Mouse (Mus musculus) forebrain, embryonic 13.5 days (tissue): ENCODE data around the gene Prdm10. TPM values are rescaled to one million over a fixed set of nuclear protein-coding genes. Genes with fewer than 3 reads are reported as not detected.
A peak's percentile ranks its signal among the peaks of the same experiment; 100 is the strongest.

ENCODE experiments used
- ATAC-seq: fragments of 200-750 bp; cut with Nextera tagmentation; 2 replicates; pipeline ENCODE4 v1.8.0; 2017
- H3K27ac ChIP-seq: fragments of 300-500 bp; sonication (generic); 2 replicates; pipeline ENCODE4 v1.5.1; 2015; ENCODE audit warnings: inconsistent platforms, mild to moderate bottlenecking, moderate library complexity
- H3K27me3 ChIP-seq: fragments of 300-500 bp; sonication (generic); 2 replicates; pipeline ENCODE4 v1.6.1; 2015; ENCODE audit warnings: mild to moderate bottlenecking, inconsistent platforms
- H3K36me3 ChIP-seq: fragments of 300-500 bp; sonication (generic); 2 replicates; pipeline ENCODE4 v1.6.1; 2015; ENCODE audit warnings: mild to moderate bottlenecking, inconsistent platforms; ENCODE audit not compliant: poor library complexity, severe bottlenecking
- H3K4me1 ChIP-seq: fragments of 300-500 bp; sonication (generic); 2 replicates; pipeline ENCODE4 v1.6.1; 2015; ENCODE audit warnings: inconsistent platforms
- H3K4me2 ChIP-seq: fragments of 300-500 bp; sonication (generic); 2 replicates; pipeline ENCODE4 v1.6.1; 2015; ENCODE audit warnings: inconsistent platforms, mild to moderate bottlenecking, moderate library complexity
- H3K4me3 ChIP-seq: fragments of 300-500 bp; sonication (generic); 2 replicates; pipeline ENCODE4 v1.5.1; 2015; ENCODE audit warnings: mild to moderate bottlenecking, inconsistent platforms
- H3K9ac ChIP-seq: fragments of 300-500 bp; sonication (generic); 2 replicates; pipeline ENCODE4 v1.6.1; 2015; ENCODE audit warnings: mild to moderate bottlenecking, inconsistent platforms
- H3K9me3 ChIP-seq: fragments of 300-500 bp; sonication (generic); replicated peaks from 2 replicates; pipeline ENCODE4 v1.6.1; 2016; ENCODE audit warnings: inconsistent platforms
- WGBS: fragments of 180-500 bp; shearing (Covaris S2); methylation state at CpG from one replicate; pipeline ENCODE4 v1.1.7; 2015; 5-methylcytosine and 5-hydroxymethylcytosine counted together
- polyA plus RNA-seq: library from polyadenylated mRNA; unstranded; fragments of >200 nt; fragmentation: Nextera tagmentation; extraction: Ambion mirVana; gene quantifications from 2 replicates; pipeline ENCODE4 v1.2.1, GENCODE M21; 2015

Gene Prdm10
- polyA plus RNA-seq, 1 experiment from 2014 or later = 8.8 TPM

DNA sequence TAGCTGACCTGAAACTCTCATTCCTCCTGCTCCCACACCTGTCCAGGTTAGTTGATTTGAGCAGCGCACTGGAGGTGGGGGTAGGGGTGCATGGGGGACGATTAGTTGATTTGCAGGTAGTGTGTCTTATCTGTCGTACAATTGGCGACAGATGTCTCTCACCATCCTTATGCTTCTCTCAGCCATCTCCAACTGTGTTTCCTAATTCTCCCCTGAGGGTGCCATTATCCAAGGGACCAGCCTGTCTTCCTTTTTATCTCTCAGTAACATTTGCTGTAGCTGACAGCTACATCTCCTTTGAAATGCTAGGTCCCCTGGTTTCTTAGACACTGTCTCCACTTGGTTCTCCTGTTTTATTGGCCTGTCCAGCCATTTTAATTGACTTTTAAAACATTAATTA lies 8.2 kb upstream of the Prdm10 start:
- H3K9ac ChIP-seq = no peak overlapping the region
- ATAC-seq = no peak
- H3K36me3 ChIP-seq = no peaks in the 10 kb centered on the region
- H3K9me3 ChIP-seq = no peaks in the 10 kb centered on the region
- H3K4me1 ChIP-seq = no peaks in the 10 kb centered on the region
- no peak overlapping the region for H3K4me3 ChIP-seq
- H3K27ac ChIP-seq = no peak overlapping the region
- H3K4me2 ChIP-seq = no peak overlapping the region
- H3K27me3 ChIP-seq = no peaks in the 10 kb centered on the region
- WGBS = 85% methylated on average over 4 of the region's 4 CpGs

DNA sequence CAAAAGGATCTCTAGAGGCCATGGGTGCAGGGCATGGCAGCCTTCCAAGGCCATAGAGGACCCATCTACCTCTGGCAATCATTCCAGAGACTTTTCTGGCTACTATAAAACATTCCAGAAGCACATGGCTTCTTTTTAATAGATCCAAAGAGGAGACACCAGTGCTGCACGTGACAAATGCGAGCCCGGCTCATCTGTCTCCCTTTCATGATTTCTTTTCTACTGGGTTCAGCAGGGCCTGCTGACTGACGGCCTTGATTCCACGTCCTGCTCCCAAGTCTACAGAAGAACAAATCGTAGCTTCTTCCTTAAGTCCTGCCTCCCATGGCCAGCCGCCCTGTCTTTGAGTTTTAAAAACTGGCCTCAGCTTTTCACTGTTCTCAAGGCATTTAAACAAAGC lies 1.7 kb upstream of the Prdm10 start:
- H3K9me3 ChIP-seq = no peaks in the 10 kb centered on the region
- 75% methylated on average over 7 of the region's 7 CpGs for WGBS
- H3K27ac ChIP-seq = peak overlapping the region; percentile 100
- H3K4me1 ChIP-seq = peaks cover 24% of the 10 kb centered on the region
- H3K36me3 ChIP-seq = no peaks in the 10 kb centered on the region
- no peaks in the 10 kb centered on the region for H3K27me3 ChIP-seq
- H3K9ac ChIP-seq = no peak overlapping the region
- H3K4me3 ChIP-seq = no peak overlapping the region
- H3K4me2 ChIP-seq = no peak overlapping the region
- no peak for ATAC-seq

DNA sequence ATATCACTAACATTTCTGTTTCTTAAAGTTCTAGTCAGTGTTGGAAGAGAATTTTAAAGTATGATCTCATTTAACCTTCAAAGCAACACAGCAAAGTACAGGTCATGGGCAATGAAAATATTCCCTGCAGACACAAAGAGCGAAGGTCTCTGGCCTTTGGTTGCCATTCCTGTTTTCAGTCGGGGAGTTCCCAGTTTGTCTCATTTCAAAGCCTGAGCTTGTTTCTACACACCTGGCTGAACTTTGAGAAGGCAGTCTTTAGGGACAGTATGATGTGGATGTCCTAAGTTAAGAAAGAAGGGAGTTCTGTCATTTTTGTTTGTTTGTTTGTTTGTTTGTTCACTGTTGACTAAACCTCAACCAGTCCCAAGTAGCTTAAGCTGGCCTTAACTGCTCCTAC lies 1.0 kb upstream of the Prdm10 start:
- peaks cover 24% of the 10 kb centered on the region for H3K4me1 ChIP-seq
- no peak for ATAC-seq
- H3K27ac ChIP-seq = peak overlapping the region; percentile 100
- peak overlapping the region; percentile 80 for H3K4me3 ChIP-seq
- H3K36me3 ChIP-seq = no peaks in the 10 kb centered on the region
- WGBS = 50% methylated on average over 2 of the region's 2 CpGs
- H3K9me3 ChIP-seq = no peaks in the 10 kb centered on the region
- H3K9ac ChIP-seq = peak overlapping the region; percentile 99
- H3K27me3 ChIP-seq = no peaks in the 10 kb centered on the region
- H3K4me2 ChIP-seq = peak overlapping the region; percentile 78

DNA sequence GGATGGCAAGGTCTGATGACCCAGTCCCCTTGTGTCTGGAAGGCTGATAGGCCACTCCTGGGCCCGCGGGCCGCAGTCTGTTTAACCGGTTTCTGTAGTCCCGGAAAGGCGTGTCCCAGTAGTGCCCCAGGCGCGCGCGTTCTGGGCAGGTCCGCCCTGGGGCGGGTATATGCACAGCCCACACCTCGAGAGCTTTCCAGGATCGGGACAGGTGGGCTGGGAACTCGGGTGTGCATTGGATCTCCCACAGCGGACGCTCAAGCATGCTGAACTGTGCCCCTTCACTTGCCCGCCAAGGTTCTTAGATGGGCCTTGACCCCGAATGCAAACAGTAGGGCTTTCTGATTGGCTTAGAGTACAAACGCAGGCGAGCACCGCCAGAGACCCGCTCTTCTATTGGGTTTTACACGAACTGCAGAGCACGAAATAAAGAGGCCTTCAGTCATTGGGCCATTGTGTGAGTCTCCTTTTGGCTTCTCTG lies 413 bp upstream of the Prdm10 start:
- Histone ChIP-seq H3K4me3 (peak overlapping the region; percentile 80), H3K27me3 (no peaks in the 10 kb centered on the region), H3K9me3 (no peaks in the 10 kb centered on the region), H3K9ac (peak overlapping the region; percentile 99), H3K27ac (peak overlapping the region; percentile 100), H3K36me3 (no peaks in the 10 kb centered on the region), H3K4me2 (peak overlapping the region; percentile 78), H3K4me1 (peaks cover 24% of the 10 kb centered on the region)
- ATAC-seq = peak; percentile 92; the same call in 1 of the 2 replicates
- WGBS = under 1% methylated on average over 25 of the region's 25 CpGs

DNA sequence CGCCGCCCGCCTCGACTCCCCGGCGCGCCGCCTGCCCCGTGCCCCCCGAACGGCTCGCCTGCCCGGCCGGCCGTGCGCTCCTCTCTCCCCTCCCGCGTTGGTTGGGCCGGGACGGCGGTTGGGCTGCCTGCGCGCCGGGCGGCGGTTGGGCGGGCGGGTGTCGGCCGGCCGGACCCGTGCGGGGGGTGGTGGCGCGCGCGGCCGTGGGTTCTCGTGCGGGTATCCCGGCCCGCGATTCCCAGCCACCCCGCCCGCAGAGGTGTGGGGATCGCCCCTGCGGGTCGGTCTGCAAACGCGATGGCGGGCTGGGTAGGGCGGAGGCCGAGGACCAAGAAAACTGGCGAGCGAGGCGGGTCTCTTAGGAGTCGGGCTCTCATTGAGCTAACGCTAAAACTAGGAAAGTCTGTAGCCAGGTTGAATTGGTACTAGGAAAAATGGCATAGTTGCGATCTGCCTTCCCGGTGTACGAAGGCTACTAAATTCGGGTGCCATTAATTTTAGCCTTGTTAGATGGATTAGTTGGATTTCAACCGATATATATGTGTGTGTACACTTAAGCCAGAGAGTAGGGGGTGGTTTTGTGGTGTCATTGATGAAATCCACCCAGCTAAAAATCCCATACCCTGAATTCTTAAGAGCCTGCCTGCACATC lies 799 bp downstream of the Prdm10 start:
- Histone ChIP-seq H3K36me3 (no peaks in the 10 kb centered on the region), H3K27me3 (no peaks in the 10 kb centered on the region), H3K4me2 (peak overlapping the region; percentile 78), H3K9ac (peak overlapping the region; percentile 99), H3K4me3 (peak overlapping the region; percentile 80), H3K9me3 (no peaks in the 10 kb centered on the region; the same call in 1 of the 2 replicates), H3K27ac (peak overlapping the region; percentile 100), H3K4me1 (peaks cover 24% of the 10 kb centered on the region)
- peak; percentile 61 for ATAC-seq
- WGBS = under 1% methylated on average over 36 of the region's 63 CpGs

DNA sequence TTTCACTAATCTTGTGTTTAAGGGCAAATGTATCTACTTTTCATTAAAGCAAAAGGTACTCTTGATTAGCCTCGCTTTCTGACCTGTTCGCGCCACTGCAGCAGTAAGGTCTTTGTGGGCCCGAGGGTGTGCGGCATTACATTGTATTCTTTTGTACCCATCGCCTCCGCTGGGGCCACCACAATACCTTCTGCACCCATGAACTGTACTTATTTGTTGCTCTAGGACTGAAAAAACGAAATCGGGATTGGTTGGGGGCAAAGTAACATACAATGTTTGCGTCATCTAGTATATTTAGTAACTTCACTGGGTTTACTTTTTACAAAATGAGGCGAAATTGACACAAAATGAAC lies 1.3 kb downstream of the Prdm10 start:
- Histone ChIP-seq H3K9me3 (no peaks in the 10 kb centered on the region; the same call in 1 of the 2 replicates), H3K4me1 (peaks cover 24% of the 10 kb centered on the region), H3K27ac (peak overlapping the region; percentile 100), H3K36me3 (no peaks in the 10 kb centered on the region), H3K27me3 (no peaks in the 10 kb centered on the region), H3K9ac (peak overlapping the region; percentile 99), H3K4me2 (peak overlapping the region; percentile 78), H3K4me3 (peak overlapping the region; percentile 80)
- 1% methylated on average over 11 of the region's 11 CpGs for WGBS
- ATAC-seq = no peak

DNA sequence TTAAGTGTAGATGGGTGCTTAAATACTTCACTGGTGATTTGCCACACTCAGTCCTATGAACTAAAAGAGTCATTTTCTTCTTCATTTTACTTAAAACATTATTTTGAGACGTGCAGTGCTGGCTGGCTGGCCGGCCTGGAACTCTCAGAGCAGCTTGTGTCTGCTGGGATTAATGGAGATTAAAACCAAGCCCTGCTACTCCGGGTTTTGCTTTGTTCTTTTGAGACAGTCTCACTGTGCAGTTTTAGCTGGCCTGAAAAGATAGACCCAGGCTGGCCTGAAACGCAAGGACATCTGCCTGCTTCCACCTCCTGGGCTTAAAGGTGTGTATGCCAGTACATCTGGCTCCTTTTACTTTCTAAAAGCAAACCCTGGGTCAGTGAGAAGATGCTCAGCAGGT lies 2.2 kb downstream of the Prdm10 start:
- Histone ChIP-seq H3K36me3 (no peaks in the 10 kb centered on the region), H3K27me3 (no peaks in the 10 kb centered on the region), H3K9me3 (peaks cover under 1% of the 10 kb centered on the region; the same call in 1 of the 2 replicates), H3K4me3 (peak overlapping the region; percentile 80), H3K9ac (peak overlapping the region; percentile 99), H3K4me2 (peak overlapping the region; percentile 78), H3K4me1 (peaks cover 24% of the 10 kb centered on the region), H3K27ac (peak overlapping the region; percentile 65)
- no peak for ATAC-seq
- 3% methylated on average over 4 of the region's 4 CpGs for WGBS

DNA sequence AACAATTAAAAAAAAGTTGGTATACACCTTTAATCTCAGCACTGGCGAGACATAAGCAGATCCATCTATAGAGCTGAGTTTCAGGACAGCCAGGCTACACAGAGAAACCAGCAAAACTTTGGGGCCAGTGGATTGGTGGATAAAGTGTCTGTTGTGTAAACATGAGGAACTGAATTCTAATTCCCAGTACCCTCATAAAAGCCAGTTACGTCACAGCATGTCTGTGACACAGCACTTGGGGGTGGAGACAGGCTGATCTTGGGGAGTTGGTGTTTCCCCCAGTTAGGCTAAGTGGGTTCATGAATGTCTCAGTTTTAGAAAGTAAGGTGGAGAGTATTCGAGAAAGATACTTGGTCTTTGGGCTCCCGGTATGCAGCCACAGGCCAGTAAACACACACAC lies 2.7 kb downstream of the Prdm10 start:
- peak overlapping the region; percentile 65 for H3K27ac ChIP-seq
- H3K9me3 ChIP-seq = peaks cover 3% of the 10 kb centered on the region; the same call in 1 of the 2 replicates
- 0 out of 2 replicates have a peak overlapping the region, but pooled peaks have one; percentile 99 for H3K9ac ChIP-seq
- no peaks in the 10 kb centered on the region for H3K27me3 ChIP-seq
- ATAC-seq = no peak
- H3K36me3 ChIP-seq = no peaks in the 10 kb centered on the region
- H3K4me1 ChIP-seq = peaks cover 24% of the 10 kb centered on the region
- WGBS = 77% methylated on average over 4 of the region's 4 CpGs
- no peak overlapping the region for H3K4me3 ChIP-seq
- H3K4me2 ChIP-seq = peak overlapping the region; percentile 78

DNA sequence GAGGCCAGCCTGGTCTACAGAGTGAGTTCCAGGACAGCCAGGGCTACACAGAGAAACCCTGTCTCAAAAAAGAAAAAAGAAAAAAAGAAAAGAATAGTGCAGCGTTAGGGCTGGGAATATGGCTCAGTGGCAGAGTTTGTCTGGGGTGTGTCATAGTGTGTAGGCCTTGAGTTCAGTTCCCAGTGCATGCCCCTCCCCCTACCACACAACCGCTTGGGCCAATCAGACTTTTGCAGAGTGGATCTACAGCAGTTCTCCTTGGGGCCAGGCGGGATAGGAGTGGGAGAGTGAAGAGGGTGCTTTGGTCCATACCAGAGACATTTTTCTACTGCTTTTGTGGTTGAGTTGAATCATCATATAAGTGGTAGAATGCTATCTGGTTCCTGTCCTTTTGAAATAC lies 3.6 kb downstream of the Prdm10 start:
- Histone ChIP-seq H3K4me3 (no peak overlapping the region), H3K4me2 (no peak overlapping the region), H3K36me3 (no peaks in the 10 kb centered on the region), H3K9ac (no peak overlapping the region), H3K27me3 (no peaks in the 10 kb centered on the region), H3K27ac (no peak overlapping the region), H3K9me3 (peaks cover 3% of the 10 kb centered on the region; the same call in 1 of the 2 replicates), H3K4me1 (peaks cover 21% of the 10 kb centered on the region)
- 89% methylated on average over 3 of the region's 3 CpGs for WGBS
- no peak for ATAC-seq

DNA sequence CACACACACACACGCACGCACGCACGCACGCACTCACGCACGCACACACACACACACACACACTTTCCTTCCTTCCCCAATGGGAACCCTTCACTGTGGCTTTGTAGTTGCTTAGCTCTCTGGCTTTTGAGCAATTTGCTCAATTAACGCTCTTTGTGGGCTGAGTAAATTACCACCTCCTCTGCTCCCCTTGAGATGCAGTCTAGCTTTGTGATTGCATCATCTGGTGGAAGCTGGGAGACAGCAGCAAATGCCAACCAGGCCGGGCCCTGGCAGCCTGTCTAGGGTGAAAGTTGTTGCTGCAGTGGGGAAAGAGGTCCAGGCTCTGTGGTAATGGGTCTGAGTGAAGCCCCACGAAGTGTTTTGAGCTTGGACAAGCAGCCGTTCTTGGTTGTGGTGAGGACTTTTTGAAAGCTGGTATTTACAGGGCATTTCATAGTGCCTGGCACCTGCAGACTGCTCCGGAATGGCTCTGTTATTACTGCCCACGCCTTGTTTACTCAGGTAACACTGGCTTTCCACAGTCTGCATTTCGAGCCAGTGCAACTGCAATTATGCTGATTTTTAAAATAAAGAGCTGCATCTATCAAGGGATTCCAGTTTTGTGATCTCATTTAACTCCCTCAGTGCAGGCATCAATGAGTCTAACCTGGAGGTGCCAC lies 10.0 kb downstream of the Prdm10 start:
- no peaks in the 10 kb centered on the region for H3K27me3 ChIP-seq
- WGBS = 55% methylated on average over 14 of the region's 14 CpGs
- no peak overlapping the region for H3K4me3 ChIP-seq
- H3K36me3 ChIP-seq = no peaks in the 10 kb centered on the region
- peaks cover 17% of the 10 kb centered on the region for H3K4me1 ChIP-seq
- H3K4me2 ChIP-seq = no peak overlapping the region
- peak overlapping the region; percentile 80 for H3K27ac ChIP-seq
- peak; percentile 76 for ATAC-seq
- H3K9me3 ChIP-seq = peaks cover 3% of the 10 kb centered on the region; the same call in 1 of the 2 replicates
- no peak overlapping the region for H3K9ac ChIP-seq

DNA sequence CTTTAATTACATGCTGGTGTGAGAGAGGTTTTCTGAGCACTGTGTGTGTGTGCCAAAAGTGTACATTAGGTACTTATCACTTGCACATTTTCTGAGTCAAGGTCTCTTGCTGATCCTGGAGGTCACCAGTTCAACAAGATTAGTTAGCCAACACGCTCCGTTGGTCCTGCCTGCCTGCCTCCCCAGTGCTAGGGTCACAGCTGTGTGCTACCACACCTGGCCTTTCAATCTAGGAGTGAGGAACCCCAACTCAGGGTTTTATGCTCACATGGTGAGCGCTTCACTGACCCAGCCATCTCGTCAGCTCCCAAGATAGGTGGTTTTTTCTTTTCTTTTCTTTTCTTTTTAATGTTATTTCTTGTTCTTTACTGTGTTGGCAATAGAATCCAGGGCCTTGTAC lies 11.6 kb downstream of the Prdm10 start:
- H3K4me1 ChIP-seq = peaks cover 20% of the 10 kb centered on the region
- H3K9ac ChIP-seq = no peak overlapping the region
- 73% methylated on average over 4 of the region's 4 CpGs for WGBS
- no peaks in the 10 kb centered on the region for H3K36me3 ChIP-seq
- H3K4me2 ChIP-seq = no peak overlapping the region
- no peak overlapping the region for H3K27ac ChIP-seq
- no peak overlapping the region for H3K4me3 ChIP-seq
- no peak for ATAC-seq
- H3K9me3 ChIP-seq = 0 out of 2 replicates have a peak, but pooled peaks cover 3% of the 10 kb centered on the region
- no peaks in the 10 kb centered on the region for H3K27me3 ChIP-seq

DNA sequence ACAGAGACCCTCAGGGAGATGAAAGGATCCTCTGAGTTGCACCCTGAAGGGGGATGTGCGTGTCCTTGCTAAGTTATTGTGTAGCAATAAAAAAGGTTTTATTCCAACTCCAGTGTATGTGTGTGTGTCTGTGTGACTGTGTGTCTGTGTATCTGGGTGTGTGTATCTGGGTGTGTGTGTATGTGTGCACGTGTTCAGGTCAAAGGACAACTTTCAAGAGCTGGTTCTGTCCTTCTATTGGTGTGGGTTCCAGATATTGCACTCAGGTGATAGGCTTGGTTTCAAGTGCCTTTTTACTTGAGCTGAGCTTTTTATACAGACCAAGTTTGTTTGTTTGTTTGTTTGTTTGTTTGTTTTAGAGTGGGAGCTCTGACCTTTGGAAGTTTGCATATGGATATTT lies 12.9 kb downstream of the Prdm10 start:
- Histone ChIP-seq H3K27ac (no peak overlapping the region), H3K4me1 (peaks cover 20% of the 10 kb centered on the region), H3K9ac (no peak overlapping the region), H3K9me3 (no peaks in the 10 kb centered on the region), H3K4me3 (no peak overlapping the region), H3K27me3 (no peaks in the 10 kb centered on the region), H3K36me3 (no peaks in the 10 kb centered on the region), H3K4me2 (no peak overlapping the region)
- ATAC-seq = no peak
- whole genome bisulfite sequencing = 89% methylated on average over 2 of the region's 2 CpGs
